Mouse (Mus musculus) forebrain, postnatal 0 days (tissue): ENCODE measurements around the gene Pex14. TPM values are rescaled to one million over a fixed set of nuclear protein-coding genes. Genes with fewer than 3 reads are reported as not detected.

Experiments used
- ATAC-seq: fragments of 200-750 bp; cut with Nextera tagmentation; 2 replicates; pipeline ENCODE4 v1.8.0; 2017; ENCODE audit warnings: mild to moderate bottlenecking, moderate library complexity
- DNase-seq: peaks from one replicate; pipeline ENCODE4 v3.0.0-alpha.2; 2015
- H3K27ac ChIP-seq: fragments of 300-500 bp; sonication (generic); 2 replicates; pipeline ENCODE4 v1.5.1; 2014; ENCODE audit warnings: low read depth, mild to moderate bottlenecking, antibody characterized with exemption, low read length, moderate library complexity, mixed read lengths
- H3K27me3 ChIP-seq: fragments of 300-500 bp; sonication (generic); 2 replicates; pipeline ENCODE4 v1.6.1; 2014; ENCODE audit warnings: mild to moderate bottlenecking, low read length, mixed read lengths; ENCODE audit not compliant: insufficient read depth
- H3K36me3 ChIP-seq: fragments of 300-500 bp; sonication (generic); 2 replicates; pipeline ENCODE4 v1.6.1; 2014; ENCODE audit warnings: mild to moderate bottlenecking, moderate library complexity; ENCODE audit not compliant: insufficient read depth
- H3K4me1 ChIP-seq: fragments of 300-500 bp; sonication (generic); 2 replicates; pipeline ENCODE4 v1.6.1; 2014; ENCODE audit warnings: antibody characterized with exemption; ENCODE audit not compliant: insufficient read depth
- H3K4me2 ChIP-seq: fragments of 300-500 bp; sonication (generic); 2 replicates; pipeline ENCODE4 v1.6.1; 2014; ENCODE audit warnings: low read depth, mild to moderate bottlenecking, moderate library complexity
- H3K4me3 ChIP-seq: fragments of 300-500 bp; sonication (generic); 2 replicates; pipeline ENCODE4 v1.5.1; 2014; ENCODE audit warnings: low read depth, low read length, mixed read lengths
- H3K9ac ChIP-seq: fragments of 300-500 bp; sonication (generic); 2 replicates; pipeline ENCODE4 v1.6.1; 2014; ENCODE audit warnings: mild to moderate bottlenecking
- H3K9me3 ChIP-seq: fragments of 300-500 bp; sonication (generic); 2 replicates; pipeline ENCODE4 v1.6.1; 2016; ENCODE audit warnings: low read length
- CTCF ChIP-seq: sonication (generic); IDR thresholded peaks from 2 replicates; pipeline ENCODE4 v1.5.1; 2016; ENCODE audit warnings: antibody characterized with exemption, control low read depth, low read depth
- WGBS: fragments of 180-500 bp; shearing (Covaris S2); extraction: QIAGEN DNeasy Blood & Tissue Kit; methylation state at CpG from one replicate; pipeline ENCODE4 v1.1.7; 2014; 5-methylcytosine and 5-hydroxymethylcytosine counted together
- polyA plus RNA-seq: library from polyadenylated mRNA; unstranded; fragments of >200 nt; fragmentation: Nextera tagmentation; extraction: Ambion mirVana; gene quantifications from 2 replicates; pipeline ENCODE4 v1.2.1, GENCODE M21; 2015
- total RNA-seq: library from RNA; depleted of rRNA; stranded (reverse); fragments of >200 nt; gene quantifications from 2 replicates; pipeline ENCODE4 v1.2.3, GENCODE M21; 2014; rRNA removed

Gene Pex14
- total and polyA plus RNA-seq, 2 experiments from 2014 or later: 66.5 to 66.6 TPM

- no peaks in the 10 kb centered on the region for H3K9me3 ChIP-seq
- WGBS: 61% methylated on average over 8 of the region's 8 CpGs
- ATAC-seq: no peak
Observed at GRCm38 (mm10) chr4:148912826-148913590, 186.7 kb downstream of the Pex14 start.

GRCm38 (mm10) chr4:148912134-148912533, 187.5 kb downstream of the Pex14 start:
- H3K4me3 ChIP-seq: no peak overlapping the region
- TF ChIP-seq CTCF: no peak
- ATAC-seq: no peak

More at GRCm38 (mm10) chr4:148912826-148913590, 186.7 kb downstream of the Pex14 start:
- H3K27ac ChIP-seq: no peak overlapping the region
- no peaks in the 10 kb centered on the region for H3K27me3 ChIP-seq
- no peak overlapping the region for H3K4me3 ChIP-seq
- no peak overlapping the region for H3K9ac ChIP-seq
- H3K4me2 ChIP-seq: no peak overlapping the region
- no peaks in the 10 kb centered on the region for H3K36me3 ChIP-seq
- TF ChIP-seq CTCF: no peak
- no peak for DNase-seq
- H3K4me1 ChIP-seq: no peaks in the 10 kb centered on the region

More at GRCm38 (mm10) chr4:148912134-148912533, 187.5 kb downstream of the Pex14 start:
- WGBS: 75% methylated on average over 7 of the region's 7 CpGs
- H3K36me3 ChIP-seq: no peaks in the 10 kb centered on the region
- H3K4me2 ChIP-seq: no peak overlapping the region
- no peaks in the 10 kb centered on the region for H3K9me3 ChIP-seq
- H3K4me1 ChIP-seq: no peaks in the 10 kb centered on the region
- DNase-seq: no peak
- no peaks in the 10 kb centered on the region for H3K27me3 ChIP-seq
- no peak overlapping the region for H3K9ac ChIP-seq
- H3K27ac ChIP-seq: no peak overlapping the region

Other genes starting within 250 kb of the Pex14 start
- 18.0 and 20.2 TPM in 2 replicates for gene Dffa, start 4.3 kb upstream of the Pex14 start, total RNA-seq
- gene Dffa, start 4.3 kb upstream of the Pex14 start, polyA plus RNA-seq: 22.3 and 24.3 TPM in 2 replicates
- 4.5 and 7.5 TPM in 2 replicates for gene Cort, start 26.9 kb upstream of the Pex14 start, total RNA-seq
- gene Cort, start 26.9 kb upstream of the Pex14 start, polyA plus RNA-seq: 7.8 and 10.9 TPM in 2 replicates
- 6.5 and 8.2 TPM in 2 replicates for gene Cenps, start 37.8 kb upstream of the Pex14 start, total RNA-seq
- 15.9 and 22.5 TPM in 2 replicates for gene Cenps, start 37.8 kb upstream of the Pex14 start, polyA plus RNA-seq
- gene Pgd, start 66.9 kb upstream of the Pex14 start, total RNA-seq: 24.1 and 24.8 TPM in 2 replicates
- 79.8 and 86.0 TPM in 2 replicates for gene Pgd, start 66.9 kb upstream of the Pex14 start, polyA plus RNA-seq
- gene Kif1b, start 207.8 kb upstream of the Pex14 start, total RNA-seq: 209 and 270 TPM in 2 replicates
- gene Kif1b, start 207.8 kb upstream of the Pex14 start, polyA plus RNA-seq: 139 and 202 TPM in 2 replicates